Mouse (Mus musculus): ENCODE results near the gene Srp54a. TPM values are rescaled to one million over a fixed set of nuclear protein-coding genes. Genes with fewer than 3 reads are reported as not detected.
"Not testable (repeated sequence)": the region's sequence is repeated elsewhere in the genome, so short reads cannot be mapped to it uniquely, and the experiment has no call there.

The Srp54a gene
- 152 and 156 TPM in 2 replicates for polyA plus RNA-seq (2016; fragmentation: Nextera tagmentation; extraction: Ambion mirVana)

DNA sequence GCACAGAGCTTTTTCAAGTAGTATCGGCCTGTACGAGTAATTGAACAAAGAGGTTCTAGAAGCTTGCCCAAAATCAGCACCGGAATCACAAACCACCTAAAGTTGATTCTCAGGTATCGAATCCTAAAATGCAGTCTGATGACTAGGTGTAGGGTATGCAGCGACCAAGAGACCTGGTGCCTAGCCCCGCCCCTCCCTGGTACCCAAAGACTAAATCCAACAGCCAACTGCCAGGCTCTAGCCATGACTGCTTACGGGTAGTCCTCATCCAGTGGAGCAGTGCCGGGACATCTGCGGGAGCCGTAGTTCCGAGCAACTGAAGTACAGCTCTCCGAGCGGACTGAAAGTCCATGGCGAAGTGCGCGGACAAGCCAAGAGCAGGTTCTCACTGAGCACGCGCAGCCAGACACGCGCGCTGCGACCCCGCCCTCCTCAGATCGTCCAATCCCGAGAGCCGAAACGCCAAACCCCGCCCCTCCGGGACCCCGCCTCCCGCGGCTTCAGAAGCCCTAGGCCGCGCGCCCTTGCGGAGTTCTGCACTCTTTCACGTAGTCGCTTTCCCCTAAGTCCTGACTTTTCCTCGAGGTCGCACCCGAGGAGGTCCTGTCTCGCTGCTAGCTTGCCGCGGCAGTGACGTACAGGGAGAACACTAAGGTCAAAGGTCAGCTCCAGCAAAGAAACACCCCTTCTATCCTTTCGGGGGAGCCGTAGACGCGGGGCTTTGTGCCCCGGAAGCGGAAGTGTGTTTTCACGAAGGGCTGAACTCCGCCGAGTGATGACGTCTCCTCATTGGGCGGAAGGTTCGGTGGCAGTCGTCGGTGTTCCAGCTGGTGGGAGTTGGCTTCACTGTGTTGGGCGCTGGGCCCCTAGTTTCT is at the start of gene Srp54a, which contains the start of gene 2700097O09Rik:
Srp54a (plus strand) TSS at position 537 of the 875 bp plus-strand sequence.
2700097O09Rik (minus strand) TSS at position 385 of the 875 bp plus-strand sequence.
- WGBS: under 1% methylated on average over 60 of the region's 60 CpGs
- not testable (repeated sequence) for H3K27me3 ChIP-seq (ENCODE audit: insufficient read depth, poor library complexity, severe bottlenecking); H3K36me3 ChIP-seq; H3K4me1 ChIP-seq; H3K9me3 ChIP-seq
- Histone ChIP-seq H3K27ac (peak within 1 kb of the TSS; percentile 88), H3K4me3 (peak within 1 kb of the TSS; percentile 68)
- peak; percentile 98 for DNase-seq (ENCODE audit: low spot score)

DNA sequence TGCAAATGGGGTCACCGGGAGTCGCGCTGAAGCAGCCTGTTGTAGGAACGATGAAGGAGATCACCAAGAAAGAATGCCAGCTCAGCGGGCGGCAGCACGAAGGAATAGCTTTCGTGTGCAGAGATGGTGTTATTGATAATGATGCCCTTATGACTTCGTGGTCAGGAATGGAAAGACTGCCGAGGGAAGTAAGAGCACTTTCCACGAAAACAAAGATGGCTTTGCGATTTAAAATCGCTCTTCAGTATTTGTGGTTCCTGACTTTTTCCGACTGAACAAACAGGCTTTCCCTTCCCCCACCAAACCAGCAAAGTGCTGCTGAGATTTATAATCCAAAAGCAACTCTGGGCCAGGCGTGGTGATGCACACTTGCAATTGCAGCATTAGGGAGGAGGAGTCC is 39.1 kb upstream of the Srp54a start:
- Histone ChIP-seq H3K36me3 (peaks cover 13% of the 10 kb centered on the region), H3K27ac (no peak overlapping the region), H3K9me3 (no peaks in the 10 kb centered on the region), H3K4me3 (no peak overlapping the region), H3K4me1 (no peaks in the 10 kb centered on the region), H3K27me3 (ENCODE audit: insufficient read depth, poor library complexity, severe bottlenecking) (no peaks in the 10 kb centered on the region)
- DNase-seq (ENCODE audit: low spot score): no peak
- WGBS: 72% methylated on average over 15 of the region's 15 CpGs

DNA sequence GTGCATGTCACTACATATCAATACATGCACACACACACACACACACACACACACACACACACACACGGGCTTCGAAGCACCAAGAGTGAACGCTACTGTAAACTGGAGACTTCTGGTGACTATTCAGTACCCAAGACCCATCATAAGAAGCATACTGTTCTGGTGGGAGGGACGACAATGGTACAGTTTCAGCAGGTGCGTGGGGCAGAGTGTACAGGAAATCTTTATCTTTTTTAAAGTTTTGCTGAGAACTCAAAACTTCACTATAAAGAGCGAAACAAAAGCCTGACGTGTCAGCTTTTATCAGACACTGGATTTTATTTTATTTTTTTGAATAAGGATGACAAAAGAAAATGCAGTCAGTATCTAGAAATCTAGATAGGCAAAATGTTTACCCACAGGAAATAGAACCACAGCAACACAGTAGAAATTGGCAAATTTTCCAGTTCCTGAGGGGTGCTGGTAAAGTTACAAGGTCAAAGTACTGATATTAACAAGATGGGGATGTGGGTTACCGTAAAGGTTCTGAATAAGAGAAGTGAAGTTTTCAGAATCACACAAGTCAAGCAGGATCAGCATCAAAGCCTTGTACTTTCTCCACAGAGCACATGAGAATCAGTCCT is 30.2 kb upstream of the Srp54a start:
- DNase-seq (ENCODE audit: low spot score): no peak
- H3K36me3 ChIP-seq: peaks cover 24% of the 10 kb centered on the region
- WGBS: 88% methylated on average over 8 of the region's 8 CpGs
- no peak overlapping the region for H3K27ac ChIP-seq
- H3K9me3 ChIP-seq: no peaks in the 10 kb centered on the region
- H3K4me3 ChIP-seq: no peak overlapping the region
- H3K27me3 ChIP-seq (ENCODE audit: insufficient read depth, poor library complexity, severe bottlenecking): no peaks in the 10 kb centered on the region
- H3K4me1 ChIP-seq: peaks cover 9% of the 10 kb centered on the region

DNA sequence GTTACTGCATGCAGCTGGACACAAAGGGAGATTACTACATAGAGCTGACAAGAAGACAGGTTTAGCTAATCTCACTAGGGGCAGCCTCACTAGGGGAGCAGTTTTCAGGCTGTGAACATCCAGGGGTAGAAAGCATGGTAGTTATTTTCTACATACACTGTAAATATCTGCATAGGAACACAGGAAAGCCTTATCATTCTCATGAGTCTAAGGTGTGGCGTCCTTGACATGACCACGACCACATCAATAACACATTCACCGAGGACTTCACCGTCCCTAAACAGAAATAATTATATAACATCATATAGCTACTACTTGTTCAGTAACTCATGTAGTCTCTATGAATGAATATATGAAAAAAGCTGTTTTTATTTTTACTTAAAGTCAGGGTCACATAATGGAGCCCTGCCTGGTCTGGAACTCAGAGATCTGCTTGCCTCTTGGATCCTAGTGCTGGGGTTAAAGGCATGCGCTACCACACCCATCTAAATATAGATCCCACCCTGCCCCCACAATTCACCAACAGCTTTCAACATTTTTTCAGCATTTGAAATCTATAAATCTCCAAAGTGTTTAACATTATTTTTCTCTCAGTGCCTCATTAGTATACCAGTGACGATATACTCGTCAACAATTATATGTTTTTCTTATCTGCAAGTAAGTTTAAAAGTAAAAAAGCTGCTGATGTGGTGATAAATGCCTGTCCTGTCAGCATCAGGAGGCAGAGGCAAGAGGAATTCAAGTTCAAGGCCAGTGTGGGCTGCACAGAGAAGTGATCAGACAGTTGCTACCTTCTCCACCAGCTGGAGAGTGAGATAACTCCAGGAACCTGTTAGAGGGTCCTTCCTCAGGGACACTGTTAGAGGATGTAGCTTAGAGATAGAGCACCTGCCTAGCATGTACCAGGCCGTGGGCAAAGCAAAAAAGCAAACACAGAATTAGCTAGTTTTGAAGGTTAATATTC is 28.6 kb upstream of the Srp54a start:
- 71% methylated on average over 8 of the region's 8 CpGs for WGBS
- H3K27ac ChIP-seq: peak overlapping the region; percentile 59

DNA sequence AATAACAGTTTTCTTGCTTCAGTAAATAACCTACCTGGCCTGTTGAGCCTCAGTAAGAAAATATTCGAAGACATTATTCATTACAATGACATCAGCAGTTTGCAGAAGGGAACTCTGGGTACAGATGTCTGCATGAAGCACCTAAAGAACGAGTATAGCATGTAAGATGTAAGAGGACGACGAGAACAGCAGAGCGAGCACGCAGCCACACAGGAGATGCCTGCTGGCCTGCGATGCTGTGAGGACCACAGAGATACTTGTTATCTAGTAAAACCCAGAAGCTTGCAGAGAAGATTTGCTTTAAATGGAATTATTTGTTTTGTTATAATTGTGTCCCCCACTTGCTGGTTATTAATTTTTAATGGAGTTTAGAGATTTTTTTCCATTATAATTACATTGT is 26.8 kb upstream of the Srp54a start:
- H3K27ac ChIP-seq: no peak overlapping the region
- 85% methylated on average over 7 of the region's 7 CpGs for WGBS
- DNase-seq (ENCODE audit: low spot score): peak; percentile 63
- H3K27me3 ChIP-seq (ENCODE audit: insufficient read depth, poor library complexity, severe bottlenecking): no peaks in the 10 kb centered on the region
- H3K36me3 ChIP-seq: peaks cover 2% of the 10 kb centered on the region; the same call in 1 of the 2 replicates
- H3K4me1 ChIP-seq: peaks cover 11% of the 10 kb centered on the region
- no peak overlapping the region for H3K4me3 ChIP-seq
- H3K9me3 ChIP-seq: no peaks in the 10 kb centered on the region

More for the DNA sequence above, 28.6 kb upstream of the Srp54a start:
- H3K4me1 ChIP-seq: peaks cover 11% of the 10 kb centered on the region
- H3K4me3 ChIP-seq: no peak overlapping the region
- H3K27me3 ChIP-seq (ENCODE audit: insufficient read depth, poor library complexity, severe bottlenecking): no peaks in the 10 kb centered on the region
- peak; percentile 85 for DNase-seq (ENCODE audit: low spot score)
- no peaks in the 10 kb centered on the region for H3K9me3 ChIP-seq
- H3K36me3 ChIP-seq: peaks cover 12% of the 10 kb centered on the region

DNA sequence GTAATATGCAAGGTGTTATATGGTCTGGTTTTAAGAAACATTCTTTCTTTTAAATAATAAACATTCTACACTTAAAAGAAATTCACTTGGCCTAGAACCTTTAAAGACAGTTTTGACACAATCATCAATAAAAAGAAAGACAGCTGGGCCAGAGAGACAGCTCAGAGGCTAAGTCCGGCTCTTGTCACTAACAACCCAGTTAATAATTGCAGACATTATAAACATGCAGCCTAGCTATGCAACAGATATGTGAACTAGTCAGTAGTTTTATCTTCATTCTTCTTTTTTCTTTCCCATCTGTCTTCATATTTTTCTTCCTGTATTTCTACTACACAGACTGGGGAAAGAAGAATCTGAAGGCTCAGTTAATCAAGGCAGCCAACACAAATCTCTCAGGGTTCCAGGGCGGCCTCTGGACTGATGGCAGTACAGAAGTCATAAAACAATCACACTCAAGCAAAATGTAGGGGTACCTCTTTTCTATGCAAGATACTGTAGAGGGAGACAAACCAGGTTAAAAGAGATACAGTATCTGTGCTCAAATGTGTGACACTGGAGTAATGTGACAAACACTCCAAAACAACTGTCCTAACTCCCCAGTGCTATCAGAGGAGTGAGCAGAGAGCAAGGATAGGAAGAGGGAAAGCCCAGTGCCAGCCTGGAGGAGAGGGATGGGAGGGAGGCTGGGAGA is 25.4 kb upstream of the Srp54a start:
- no peaks in the 10 kb centered on the region for H3K9me3 ChIP-seq
- no peak overlapping the region for H3K27ac ChIP-seq
- no peaks in the 10 kb centered on the region for H3K27me3 ChIP-seq (ENCODE audit: insufficient read depth, poor library complexity, severe bottlenecking)
- H3K36me3 ChIP-seq: peaks cover 11% of the 10 kb centered on the region; the same call in 1 of the 2 replicates
- no peak overlapping the region for H3K4me3 ChIP-seq
- peaks cover 14% of the 10 kb centered on the region for H3K4me1 ChIP-seq
- 83% methylated on average over 2 of the region's 2 CpGs for WGBS
- DNase-seq (ENCODE audit: low spot score): no peak

DNA sequence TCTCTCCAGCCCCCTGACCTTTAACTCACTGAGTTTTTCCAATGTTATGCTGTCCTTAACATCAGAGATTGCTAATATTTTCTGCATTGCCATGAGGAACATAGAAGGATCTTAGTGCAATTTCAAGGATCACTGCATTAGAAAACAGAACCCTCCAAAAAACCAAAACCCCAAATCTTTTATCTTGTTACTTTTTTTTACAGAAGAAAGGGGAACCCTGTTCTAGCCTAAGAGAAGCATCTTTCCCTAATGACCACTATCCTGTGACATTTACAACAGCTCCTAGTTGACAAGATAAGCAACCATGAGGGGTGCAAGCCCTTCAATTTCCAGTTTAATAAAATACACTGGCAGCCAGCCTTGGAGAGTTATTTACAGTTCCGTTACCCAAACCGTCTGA is 23.4 kb upstream of the Srp54a start:
- Histone ChIP-seq H3K27me3 (ENCODE audit: insufficient read depth, poor library complexity, severe bottlenecking) (no peaks in the 10 kb centered on the region), H3K4me3 (no peak overlapping the region), H3K36me3 (peaks cover 11% of the 10 kb centered on the region; the same call in 1 of the 2 replicates), H3K27ac (no peak overlapping the region), H3K4me1 (peaks cover 28% of the 10 kb centered on the region), H3K9me3 (no peaks in the 10 kb centered on the region)
- DNase-seq (ENCODE audit: low spot score): no peak
- 72% methylated on average over 2 of the region's 2 CpGs for WGBS

DNA sequence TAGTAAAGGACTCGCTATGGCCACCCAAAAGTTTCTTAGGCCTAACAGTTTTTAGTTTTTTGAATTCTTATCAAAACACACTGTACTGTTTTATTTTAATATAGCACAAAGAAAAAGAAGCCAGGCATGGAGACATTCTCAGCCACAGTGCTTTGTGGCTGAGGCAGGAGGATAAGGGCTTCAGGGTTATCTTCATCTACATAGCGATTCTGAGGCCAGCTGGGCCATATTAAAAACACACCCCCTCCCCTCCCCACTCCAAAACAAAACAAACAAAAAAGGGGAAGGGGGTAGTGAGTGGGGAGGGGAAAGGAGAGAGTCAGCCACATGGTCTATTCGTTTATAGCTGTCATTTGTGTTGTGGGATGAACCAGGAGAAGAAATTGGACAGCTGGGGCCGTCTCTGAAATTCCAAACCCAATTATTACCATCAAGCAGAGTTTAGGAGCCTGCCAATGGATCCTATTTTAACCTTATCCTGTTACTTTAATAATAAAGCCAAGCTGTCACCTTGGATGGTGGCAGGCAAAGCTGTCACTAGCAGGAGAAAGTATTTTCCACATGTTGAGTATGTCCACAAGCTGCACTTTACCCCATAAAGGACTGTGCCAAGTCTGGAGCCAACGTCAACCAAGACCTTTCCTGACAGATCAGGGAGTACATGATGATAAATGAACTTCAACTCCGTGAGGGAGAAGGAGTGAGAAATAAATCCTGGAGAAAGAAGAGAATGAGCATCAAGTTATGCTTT is 21.0 kb upstream of the Srp54a start:
- Histone ChIP-seq H3K36me3 (peaks cover 11% of the 10 kb centered on the region; the same call in 1 of the 2 replicates), H3K4me1 (peaks cover 21% of the 10 kb centered on the region; the same call in 1 of the 2 replicates), H3K27ac (no peak overlapping the region), H3K9me3 (no peaks in the 10 kb centered on the region), H3K27me3 (ENCODE audit: insufficient read depth, poor library complexity, severe bottlenecking) (no peaks in the 10 kb centered on the region), H3K4me3 (no peak overlapping the region)
- DNase-seq (ENCODE audit: low spot score): no peak
- WGBS: 63% methylated on average over 6 of the region's 6 CpGs

DNA sequence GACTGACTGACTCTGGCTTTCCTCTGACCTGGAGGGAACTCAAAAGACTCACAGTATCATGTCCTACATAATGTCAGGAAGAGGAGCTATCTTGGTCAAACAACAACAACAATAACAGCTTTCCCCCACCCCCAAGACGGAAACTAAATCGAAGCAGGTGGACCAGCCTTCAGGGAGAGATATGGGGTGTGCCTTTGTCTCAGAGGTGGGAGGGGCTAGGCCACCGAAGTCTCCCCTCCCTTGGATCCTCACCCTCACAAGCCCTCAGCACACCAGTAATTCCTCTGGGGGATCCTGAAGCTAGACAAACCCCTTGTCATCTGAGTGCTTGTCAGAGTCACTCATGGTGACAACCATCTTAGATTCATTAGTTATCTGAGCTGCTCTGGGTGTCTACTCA is 20.2 kb upstream of the Srp54a start:
- Histone ChIP-seq H3K9me3 (no peaks in the 10 kb centered on the region), H3K27ac (no peak overlapping the region), H3K4me1 (peaks cover 20% of the 10 kb centered on the region; the same call in 1 of the 2 replicates), H3K36me3 (peaks cover 11% of the 10 kb centered on the region; the same call in 1 of the 2 replicates), H3K4me3 (no peak overlapping the region), H3K27me3 (ENCODE audit: insufficient read depth, poor library complexity, severe bottlenecking) (no peaks in the 10 kb centered on the region)
- DNase-seq (ENCODE audit: low spot score): peak; percentile 80
- WGBS: 41% methylated on average over 3 of the region's 3 CpGs

DNA sequence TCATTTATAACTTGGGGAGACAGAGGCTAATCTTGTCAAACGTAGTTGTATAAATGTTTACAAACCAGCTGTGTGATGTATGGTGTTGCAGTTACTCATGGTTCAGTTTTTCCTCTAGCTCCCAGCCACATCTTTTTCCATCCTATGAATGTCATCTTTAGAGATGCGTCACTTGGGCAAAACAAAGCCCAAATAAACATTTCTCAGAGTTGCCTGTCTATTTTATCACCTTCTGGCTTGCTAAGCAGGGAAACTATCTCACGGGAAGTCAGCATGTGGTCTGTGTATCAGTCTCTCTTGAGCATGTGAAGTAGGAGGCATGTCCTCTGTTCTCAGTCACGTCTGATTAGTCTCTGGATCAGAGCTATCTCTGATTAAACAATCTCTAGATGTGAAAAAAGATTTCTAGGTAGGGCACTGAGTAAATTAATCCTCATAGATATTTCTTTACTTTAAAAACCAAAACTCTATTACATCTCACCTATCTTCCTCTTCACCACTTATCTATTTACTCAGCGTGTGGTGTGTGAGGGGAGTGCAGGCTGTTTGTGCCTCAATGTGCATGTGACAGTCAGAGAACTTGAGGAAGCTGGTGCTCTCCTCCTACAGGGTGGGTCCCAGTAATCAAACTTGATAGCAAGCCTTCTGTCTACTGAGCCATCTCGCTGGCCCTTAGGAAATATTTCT is 19.7 kb upstream of the Srp54a start:
- WGBS: 45% methylated on average over 6 of the region's 6 CpGs
- peaks cover 18% of the 10 kb centered on the region; the same call in 1 of the 2 replicates for H3K4me1 ChIP-seq
- no peak for DNase-seq (ENCODE audit: low spot score)
- no peak overlapping the region for H3K4me3 ChIP-seq
- H3K27ac ChIP-seq: no peak overlapping the region
- H3K27me3 ChIP-seq (ENCODE audit: insufficient read depth, poor library complexity, severe bottlenecking): no peaks in the 10 kb centered on the region
- H3K9me3 ChIP-seq: no peaks in the 10 kb centered on the region
- H3K36me3 ChIP-seq: peaks cover 11% of the 10 kb centered on the region; the same call in 1 of the 2 replicates

DNA sequence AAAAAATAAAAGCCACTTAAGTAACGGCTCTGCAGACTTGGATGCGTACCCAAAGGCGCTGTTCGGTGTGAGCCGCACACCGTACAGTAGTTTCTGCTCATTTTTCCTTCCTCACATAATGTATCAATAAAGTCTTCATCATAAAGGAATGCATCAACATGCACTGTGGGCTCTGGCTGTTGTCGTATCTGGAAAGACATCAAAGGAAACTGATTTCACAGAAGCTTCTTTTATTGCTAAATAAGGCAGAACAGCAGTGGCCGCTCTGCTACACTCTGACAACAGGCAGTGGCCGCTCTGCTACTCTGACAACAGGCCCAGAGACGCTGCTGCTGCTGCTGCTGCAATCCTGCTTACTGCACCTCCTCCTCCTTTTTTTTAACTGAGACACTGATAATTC is 19.1 kb upstream of the Srp54a start:
- Histone ChIP-seq H3K27me3 (ENCODE audit: insufficient read depth, poor library complexity, severe bottlenecking) (no peaks in the 10 kb centered on the region), H3K4me3 (no peak overlapping the region), H3K9me3 (no peaks in the 10 kb centered on the region), H3K36me3 (peaks cover 11% of the 10 kb centered on the region; the same call in 1 of the 2 replicates), H3K27ac (no peak overlapping the region), H3K4me1 (peaks cover 18% of the 10 kb centered on the region; the same call in 1 of the 2 replicates)
- no peak for DNase-seq (ENCODE audit: low spot score)
- 78% methylated on average over 10 of the region's 10 CpGs for WGBS

Data from heart, embryonic 10.5 days (tissue).